Mouse (Mus musculus): ENCODE data around the gene Ecm1. TPM values are rescaled to one million over a fixed set of nuclear protein-coding genes. Genes with fewer than 3 reads are reported as not detected.

The Ecm1 gene
- polyA plus RNA-seq, 1 experiment: 15.7 TPM

DNA sequence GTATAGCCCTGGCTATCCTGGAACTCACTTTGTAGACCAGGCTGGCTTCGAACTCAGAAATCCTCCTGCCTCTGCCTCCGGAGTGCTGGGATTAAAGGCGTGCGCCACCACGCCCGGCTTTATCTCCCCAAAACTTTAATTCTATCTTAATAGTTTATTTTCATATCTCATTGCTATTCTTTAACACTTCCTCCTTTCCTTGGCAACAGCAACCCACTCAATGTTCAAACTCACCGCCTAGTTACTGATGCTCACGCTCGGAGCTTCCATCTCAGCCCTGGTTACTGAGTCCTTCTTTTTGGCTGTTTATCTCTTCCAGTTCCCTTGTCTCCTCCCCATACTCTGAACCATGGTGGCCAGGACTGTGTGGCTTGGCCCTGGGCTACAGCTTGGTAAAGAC lies 7.1 kb downstream of the Ecm1 start:
- peaks cover 2% of the 10 kb centered on the region for H3K4me1 ChIP-seq (ENCODE audit: control insufficient read depth, insufficient read depth, low read length)
- no peak overlapping the region for H3K4me3 ChIP-seq (ENCODE audit: insufficient read depth, low read length)
- no peak for TF ChIP-seq CTCF (IDR thresholded peaks at IDR 0.05; ENCODE audit: extremely low read depth, insufficient read depth, low read length)
- no peak for TF ChIP-seq POLR2A (IDR thresholded peaks at IDR 0.05; ENCODE audit: extremely low read depth, insufficient read depth, low read length)
- H3K27ac ChIP-seq (ENCODE audit: insufficient read depth, low read length): no peak overlapping the region; the same call in 1 of the 2 replicates

DNA sequence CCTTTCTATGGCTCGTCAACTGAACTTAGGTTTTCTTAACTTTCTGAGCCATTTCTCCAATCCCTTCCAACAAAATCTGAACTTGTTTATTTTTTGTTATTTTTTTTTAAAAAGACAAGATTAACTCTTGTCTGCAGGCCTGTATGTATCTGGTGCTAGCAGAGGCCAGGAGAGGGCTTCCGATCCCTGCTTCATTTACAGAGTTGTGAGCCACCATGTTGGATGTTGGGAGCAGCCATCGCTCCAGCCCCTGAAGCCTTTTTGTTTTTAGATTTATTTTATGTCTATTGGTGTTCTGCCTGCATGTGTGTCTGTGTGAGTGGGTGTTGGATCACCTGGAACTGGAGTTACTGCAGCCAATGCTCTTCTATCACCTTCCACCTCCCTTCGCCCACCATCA lies 7.6 kb downstream of the Ecm1 start:
- no peak overlapping the region for H3K4me3 ChIP-seq (ENCODE audit: insufficient read depth, low read length)
- 0 out of 2 replicates have a peak, but pooled peaks have one; percentile 11 for TF ChIP-seq CTCF (IDR thresholded peaks at IDR 0.05; ENCODE audit: extremely low read depth, insufficient read depth, low read length)
- TF ChIP-seq POLR2A (IDR thresholded peaks at IDR 0.05; ENCODE audit: extremely low read depth, insufficient read depth, low read length): no peak
- H3K4me1 ChIP-seq (ENCODE audit: control insufficient read depth, insufficient read depth, low read length): peaks cover 2% of the 10 kb centered on the region
- H3K27ac ChIP-seq (ENCODE audit: insufficient read depth, low read length): no peak overlapping the region

DNA sequence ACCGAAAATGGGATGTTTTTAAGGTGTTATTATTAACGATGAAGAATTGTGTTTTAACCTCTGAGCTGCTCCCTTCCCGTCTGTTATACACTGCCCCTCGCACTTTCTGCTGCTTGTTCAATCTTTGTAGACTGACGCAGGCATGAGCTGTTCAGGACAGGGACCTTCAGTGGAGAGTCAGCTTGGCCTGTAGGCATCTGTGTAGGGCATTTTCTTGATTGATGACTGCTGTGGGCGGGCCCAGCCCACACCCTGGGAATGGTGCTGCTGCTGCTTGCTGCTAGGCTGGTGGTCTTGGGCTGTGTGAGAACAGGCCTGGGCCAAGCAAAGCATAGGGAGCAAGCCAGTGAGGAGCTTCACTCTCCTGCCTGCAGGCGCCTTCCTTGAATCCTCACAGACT lies 8.9 kb downstream of the Ecm1 start:
- Histone ChIP-seq H3K27ac (ENCODE audit: insufficient read depth, low read length) (no peak overlapping the region), H3K4me1 (ENCODE audit: control insufficient read depth, insufficient read depth, low read length) (peaks cover 2% of the 10 kb centered on the region), H3K4me3 (ENCODE audit: insufficient read depth, low read length) (no peak overlapping the region)
- TF ChIP-seq CTCF (IDR thresholded peaks at IDR 0.05; ENCODE audit: extremely low read depth, insufficient read depth, low read length) (no peak), POLR2A (IDR thresholded peaks at IDR 0.05; ENCODE audit: extremely low read depth, insufficient read depth, low read length) (no peak)

DNA sequence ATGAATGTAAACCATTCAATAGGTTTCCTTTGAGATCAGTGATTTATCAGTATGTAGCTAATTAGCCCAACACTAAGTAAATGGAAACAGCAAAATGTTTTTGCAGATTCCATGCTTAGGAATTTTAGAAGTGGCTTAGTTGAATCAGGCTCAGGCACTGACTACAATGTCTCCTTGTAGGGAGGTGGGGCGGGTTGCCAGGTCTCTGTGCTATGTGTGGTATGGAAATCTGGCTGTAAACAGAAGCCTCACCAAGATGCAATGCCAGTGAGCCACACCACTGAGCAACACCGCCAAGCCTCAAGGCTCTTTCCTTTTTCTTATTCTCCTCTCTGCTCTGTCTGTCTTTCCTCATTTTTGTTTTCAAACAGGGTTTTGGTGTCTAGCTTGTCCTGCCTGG lies 10.5 kb downstream of the Ecm1 start:
- Histone ChIP-seq H3K27ac (ENCODE audit: insufficient read depth, low read length) (no peak overlapping the region), H3K4me3 (ENCODE audit: insufficient read depth, low read length) (no peak overlapping the region), H3K4me1 (ENCODE audit: control insufficient read depth, insufficient read depth, low read length) (peaks cover 2% of the 10 kb centered on the region)
- no peak for TF ChIP-seq POLR2A (IDR thresholded peaks at IDR 0.05; ENCODE audit: extremely low read depth, insufficient read depth, low read length)
- TF ChIP-seq CTCF (IDR thresholded peaks at IDR 0.05; ENCODE audit: extremely low read depth, insufficient read depth, low read length): no peak

DNA sequence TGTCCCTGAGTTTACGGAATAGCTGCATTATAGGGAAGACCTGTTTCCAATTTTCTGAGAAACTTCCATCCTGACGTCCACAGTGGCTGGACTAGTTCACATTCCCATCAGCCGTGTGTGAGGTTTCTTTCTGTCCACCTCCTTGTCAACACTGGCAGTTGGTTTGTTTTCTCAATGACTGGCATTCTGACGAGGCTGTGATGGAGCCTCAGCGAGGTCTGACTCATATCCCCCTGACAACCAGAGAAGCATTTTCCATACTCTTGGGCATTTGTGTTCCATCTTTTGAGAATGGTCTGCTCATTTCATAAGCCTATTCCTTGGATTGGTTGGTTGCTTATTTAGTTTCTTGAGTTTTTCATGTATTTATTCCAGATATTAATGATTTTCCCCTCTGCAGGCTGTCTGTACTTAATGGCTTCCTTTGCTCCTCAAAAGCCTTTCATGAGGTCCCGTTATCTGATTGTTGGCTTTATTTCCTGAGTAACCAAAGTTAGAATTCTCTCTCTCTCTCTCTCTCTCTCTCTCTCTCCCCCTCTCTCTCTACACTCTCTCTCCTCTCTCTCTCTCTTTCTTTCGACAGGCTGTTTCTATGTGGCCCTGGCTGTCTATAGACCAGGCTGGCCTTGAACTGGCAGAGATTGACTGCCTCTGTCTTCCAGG lies 12.5 kb downstream of the Ecm1 start:
- TF ChIP-seq CTCF (IDR thresholded peaks at IDR 0.05; ENCODE audit: extremely low read depth, insufficient read depth, low read length) (no peak), POLR2A (IDR thresholded peaks at IDR 0.05; ENCODE audit: extremely low read depth, insufficient read depth, low read length) (no peak)
- no peaks in the 10 kb centered on the region for H3K4me1 ChIP-seq (ENCODE audit: control insufficient read depth, insufficient read depth, low read length)
- no peak overlapping the region for H3K27ac ChIP-seq (ENCODE audit: insufficient read depth, low read length)
- H3K4me3 ChIP-seq (ENCODE audit: insufficient read depth, low read length): no peak overlapping the region

DNA sequence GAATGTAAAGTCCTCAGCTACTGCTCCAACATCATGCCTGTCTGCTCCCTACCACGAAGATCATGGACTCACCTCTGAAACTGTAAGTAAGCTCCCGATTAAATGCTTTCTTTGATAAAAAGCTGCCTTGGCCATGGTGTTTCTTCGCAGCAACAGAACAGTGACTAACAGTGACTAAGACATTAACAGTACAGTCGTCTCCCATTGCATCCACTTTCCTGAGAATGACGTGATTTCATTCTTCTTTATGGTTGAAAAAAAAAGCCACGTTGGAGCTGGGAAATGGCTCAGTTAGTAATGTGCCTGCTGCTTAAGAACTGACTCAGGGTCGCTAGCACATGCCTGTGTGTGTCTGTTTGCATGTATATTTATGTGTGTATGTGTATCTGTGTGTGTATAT lies 13.5 kb downstream of the Ecm1 start:
- H3K4me3 ChIP-seq (ENCODE audit: insufficient read depth, low read length): no peak overlapping the region
- TF ChIP-seq POLR2A (IDR thresholded peaks at IDR 0.05; ENCODE audit: extremely low read depth, insufficient read depth, low read length) (no peak), CTCF (IDR thresholded peaks at IDR 0.05; ENCODE audit: extremely low read depth, insufficient read depth, low read length) (no peak)
- no peak overlapping the region for H3K27ac ChIP-seq (ENCODE audit: insufficient read depth, low read length)
- no peaks in the 10 kb centered on the region for H3K4me1 ChIP-seq (ENCODE audit: control insufficient read depth, insufficient read depth, low read length)

DNA sequence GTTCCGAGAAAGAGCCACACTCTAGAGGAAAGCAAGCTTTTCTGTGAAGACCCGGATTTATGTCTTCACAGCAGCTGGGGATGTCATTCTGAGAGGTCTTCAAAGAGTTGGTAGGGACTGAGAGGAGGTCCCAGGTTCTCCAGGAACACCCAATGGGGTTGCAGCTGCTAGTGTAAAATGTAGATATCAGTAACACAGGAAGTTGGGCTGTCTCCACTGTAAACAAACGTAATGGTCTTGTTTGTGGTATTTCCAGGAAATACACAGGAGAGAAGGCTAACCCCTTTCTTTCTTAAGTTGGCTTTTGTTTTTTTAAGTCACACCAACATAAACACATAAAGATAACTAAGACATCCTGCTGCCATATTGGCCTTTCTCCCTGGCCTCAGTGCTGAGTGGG lies 17.0 kb downstream of the Ecm1 start:
- Histone ChIP-seq H3K4me3 (ENCODE audit: insufficient read depth, low read length) (no peak overlapping the region), H3K27ac (ENCODE audit: insufficient read depth, low read length) (no peak overlapping the region), H3K4me1 (ENCODE audit: control insufficient read depth, insufficient read depth, low read length) (no peaks in the 10 kb centered on the region)
- TF ChIP-seq CTCF (IDR thresholded peaks at IDR 0.05; ENCODE audit: extremely low read depth, insufficient read depth, low read length) (no peak), POLR2A (IDR thresholded peaks at IDR 0.05; ENCODE audit: extremely low read depth, insufficient read depth, low read length) (no peak)

DNA sequence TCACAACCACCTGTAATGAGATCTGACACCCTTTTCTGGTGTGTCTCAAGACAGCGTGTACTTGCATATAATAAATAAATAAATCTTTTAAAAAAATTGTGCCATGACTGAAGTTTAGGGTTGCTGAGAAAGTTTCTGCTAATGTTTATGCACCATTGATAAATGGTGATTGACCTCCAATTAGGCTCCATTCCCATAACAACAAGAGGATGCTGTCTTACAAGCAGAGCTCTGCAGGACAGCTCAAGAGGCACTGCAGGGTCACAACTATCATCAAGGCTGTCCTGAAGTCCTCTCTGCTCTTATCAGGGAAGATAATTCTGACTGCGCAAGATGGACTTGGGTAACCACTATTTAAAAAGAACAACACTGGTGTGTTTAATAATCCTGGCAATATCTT lies 21.2 kb downstream of the Ecm1 start:
- no peak for TF ChIP-seq POLR2A (IDR thresholded peaks at IDR 0.05; ENCODE audit: extremely low read depth, insufficient read depth, low read length)
- TF ChIP-seq CTCF (IDR thresholded peaks at IDR 0.05; ENCODE audit: extremely low read depth, insufficient read depth, low read length): no peak
- Histone ChIP-seq H3K27ac (ENCODE audit: insufficient read depth, low read length) (no peak overlapping the region), H3K4me1 (ENCODE audit: control insufficient read depth, insufficient read depth, low read length) (no peaks in the 10 kb centered on the region), H3K4me3 (ENCODE audit: insufficient read depth, low read length) (no peak overlapping the region)

DNA sequence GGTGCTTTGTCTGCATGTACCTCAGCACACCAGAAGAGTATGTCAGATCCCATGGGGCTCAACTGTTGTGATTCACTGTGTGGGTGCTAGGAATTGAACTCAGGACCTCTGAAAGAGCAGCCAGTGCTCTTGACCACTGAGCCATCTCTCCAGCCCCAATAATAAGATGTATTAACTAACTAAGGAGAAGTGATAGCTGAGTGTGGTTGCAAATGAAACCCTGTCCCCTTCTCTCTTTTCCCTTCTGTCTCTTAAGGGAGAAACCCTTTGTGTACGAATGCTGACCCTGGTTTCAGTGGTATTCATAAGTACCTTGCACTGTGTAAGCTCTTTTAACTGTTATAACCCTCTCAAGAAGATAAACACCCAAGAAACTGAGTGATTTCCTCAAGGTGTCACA lies 23.3 kb downstream of the Ecm1 start:
- TF ChIP-seq CTCF (IDR thresholded peaks at IDR 0.05; ENCODE audit: extremely low read depth, insufficient read depth, low read length) (no peak), POLR2A (IDR thresholded peaks at IDR 0.05; ENCODE audit: extremely low read depth, insufficient read depth, low read length) (no peak)
- Histone ChIP-seq H3K27ac (ENCODE audit: insufficient read depth, low read length) (no peak overlapping the region), H3K4me3 (ENCODE audit: insufficient read depth, low read length) (no peak overlapping the region)

DNA sequence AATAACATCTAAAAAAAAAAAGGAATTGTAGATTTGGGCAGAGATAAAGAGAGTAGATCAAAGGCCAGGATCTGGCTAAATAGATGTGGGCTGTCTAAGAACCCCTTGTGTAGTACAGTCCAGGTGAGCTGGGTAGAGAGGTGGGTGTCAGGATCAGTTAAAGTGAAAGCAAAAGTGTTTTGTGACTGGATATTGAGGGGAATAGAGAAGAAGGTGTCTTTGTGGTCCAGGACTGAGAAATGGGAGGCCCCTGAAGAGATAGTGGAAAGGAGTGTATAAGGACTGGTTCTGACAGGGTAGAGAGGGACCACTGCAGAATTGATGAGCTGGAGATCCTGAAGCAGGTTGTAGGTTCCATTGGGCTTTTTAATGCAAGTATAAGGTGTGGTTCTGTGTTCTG lies 29.4 kb downstream of the Ecm1 start:
- Histone ChIP-seq H3K4me1 (ENCODE audit: control insufficient read depth, insufficient read depth, low read length) (no peaks in the 10 kb centered on the region), H3K27ac (ENCODE audit: insufficient read depth, low read length) (no peak overlapping the region)
- TF ChIP-seq CTCF (IDR thresholded peaks at IDR 0.05; ENCODE audit: extremely low read depth, insufficient read depth, low read length) (no peak), POLR2A (IDR thresholded peaks at IDR 0.05; ENCODE audit: extremely low read depth, insufficient read depth, low read length) (no peak)

More for the DNA sequence above, 23.3 kb downstream of the Ecm1 start:
- no peaks in the 10 kb centered on the region for H3K4me1 ChIP-seq (ENCODE audit: control insufficient read depth, insufficient read depth, low read length)

More for the DNA sequence above, 29.4 kb downstream of the Ecm1 start:
- H3K4me3 ChIP-seq (ENCODE audit: insufficient read depth, low read length): no peak overlapping the region
